ENCODE assay signal across 8 mouse cellular contexts in the genomic region with DNA sequence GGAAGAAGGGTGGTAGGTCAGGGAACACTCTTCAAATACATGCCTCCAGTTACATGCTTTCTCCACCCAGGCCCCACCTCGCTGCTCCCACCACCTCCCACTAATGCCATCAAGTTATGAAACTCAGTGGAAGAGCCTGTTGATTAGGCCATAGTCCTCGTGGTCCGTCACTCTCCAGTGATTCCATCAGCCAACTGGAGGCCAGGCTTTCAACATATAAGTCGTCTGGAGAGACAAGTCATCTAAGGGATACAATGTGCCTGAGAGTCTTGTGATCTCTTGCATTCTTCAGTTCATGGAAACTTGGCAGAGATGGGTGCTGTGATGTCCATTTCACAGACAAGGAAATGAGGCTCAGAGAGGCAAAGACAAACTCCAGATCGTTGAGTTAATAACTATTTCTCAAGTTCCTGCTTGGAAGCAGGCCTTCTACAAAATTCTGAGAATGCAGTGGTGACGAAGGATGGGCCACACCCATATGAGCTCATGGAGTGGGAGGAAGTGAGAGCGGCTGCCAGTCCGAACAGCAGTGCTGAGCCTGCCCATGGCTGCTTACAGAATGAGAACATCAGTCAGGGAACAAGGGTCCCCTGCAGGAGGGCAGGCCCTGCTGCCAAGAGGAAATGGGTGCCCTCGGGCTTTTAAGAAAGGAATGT. TPM values are rescaled to one million over a fixed set of nuclear protein-coding genes. Genes with fewer than 3 reads are reported as not detected.
DNase-seq lines count a peak whose midpoint lies in the region; ATAC-seq lines count a peak whose summit lies in the region.
"Had no signal": no experiment of that assay in that cellular context is flagged by ENCODE, and none has a peak within 500 bp of the region (broad histone marks: within the 10 kb centered on the region; RNA-seq: fewer than 3 reads in every experiment).

No protein-coding gene starts in this region.

- no peak overlapping the region for H3K4me3 ChIP-seq in lung, embryonic 16.5 days (ENCODE audit: low read length)
- H3K4me3 ChIP-seq in stomach, embryonic 14.5 days (ENCODE audit: low read depth, low read length) = no peak overlapping the region
- H3K4me3 ChIP-seq: embryonic facial prominence, embryonic 13.5 days had no signal

- no peaks in the 10 kb centered on the region for H3K36me3 ChIP-seq in lung, embryonic 16.5 days (ENCODE audit: control insufficient read depth, insufficient read depth, low read length)
- H3K36me3 ChIP-seq in stomach, embryonic 14.5 days (ENCODE audit: control insufficient read depth, insufficient read depth, low read length) = no peaks in the 10 kb centered on the region

- no peak overlapping the region for H3K9ac ChIP-seq in lung, embryonic 16.5 days (ENCODE audit: low read length)
- no peak overlapping the region for H3K9ac ChIP-seq in stomach, embryonic 14.5 days (replicated peaks; ENCODE audit: low read depth, low read length)
- H3K9ac ChIP-seq: embryonic facial prominence, embryonic 13.5 days had no signal

- intact Hi-C loops in heart, postnatal 36 days (cut with DNase I) = loop anchor here (5.0 kb wide), 1 partner anchor 41 kb away; the partner anchor contains the start of gene Sirpa

- no peak overlapping the region for H3K27ac ChIP-seq in lung, embryonic 16.5 days (ENCODE audit: low read length)
- no peak overlapping the region for H3K27ac ChIP-seq in stomach, embryonic 14.5 days (ENCODE audit: low read length)
- H3K27ac ChIP-seq: embryonic facial prominence, embryonic 13.5 days had no signal

- no peak overlapping the region for H3K4me2 ChIP-seq in lung, embryonic 16.5 days (ENCODE audit: low read depth, low read length)
- H3K4me2 ChIP-seq in stomach, embryonic 14.5 days (replicated peaks; ENCODE audit: low read depth, low read length) = no peak overlapping the region
- H3K4me2 ChIP-seq: embryonic facial prominence, embryonic 13.5 days had no signal

- H3K4me1 ChIP-seq in lung, embryonic 16.5 days (replicated peaks; ENCODE audit: control insufficient read depth, insufficient read depth, low read length) = peaks cover 8% of the 10 kb centered on the region; the same call in 1 of the 2 replicates
- H3K4me1 ChIP-seq in stomach, embryonic 14.5 days (ENCODE audit: control insufficient read depth, insufficient read depth, low read length) = no peaks in the 10 kb centered on the region

- H3K27me3 ChIP-seq in lung, embryonic 16.5 days (ENCODE audit: control insufficient read depth, insufficient read depth, low read depth, low read length) = no peaks in the 10 kb centered on the region
- H3K27me3 ChIP-seq in stomach, embryonic 14.5 days (ENCODE audit: control insufficient read depth, insufficient read depth, low read length) = no peaks in the 10 kb centered on the region
- H3K27me3 ChIP-seq: embryonic facial prominence, embryonic 13.5 days had no signal

- peak; percentile 84 for DNase-seq in urinary bladder, postnatal 14 days (ENCODE audit: low spot score)
- no peak for DNase-seq in urinary bladder, postnatal 10 days (ENCODE audit: low spot score)
- DNase-seq in heart, postnatal 36 days = peak; percentile 69 to 75

- no peaks in the 10 kb centered on the region for H3K9me3 ChIP-seq in lung, embryonic 16.5 days (ENCODE audit: control insufficient read depth, low read length)
- H3K9me3 ChIP-seq in stomach, embryonic 14.5 days (ENCODE audit: control insufficient read depth, low read depth, low read length) = no peaks in the 10 kb centered on the region
- H3K9me3 ChIP-seq: embryonic facial prominence, embryonic 13.5 days had no signal

- ATAC-seq in common myeloid progenitor, adult 5-6 weeks (replicated peaks; ENCODE audit: low read depth, poor library complexity, severe bottlenecking) = peak; percentile 94
- peak; percentile 95 for ATAC-seq in lung, embryonic 16.5 days (ENCODE audit: low read depth)
- peak; percentile 72; the same call in 1 of the 2 replicates for ATAC-seq in stomach, embryonic 14.5 days (ENCODE audit: insufficient number of reproducible peaks, insufficient read depth, low FRiP score, low read depth)
- no peak for ATAC-seq in erythroblast, adult 5-6 weeks (replicated peaks; ENCODE audit: low FRiP score, poor library complexity, severe bottlenecking)

- WGBS in lung, embryonic 16.5 days = 39% methylated on average over 9 of the region's 9 CpGs
- WGBS in stomach, embryonic 14.5 days = 55% methylated on average over 9 of the region's 9 CpGs

RNA-seq across cellular contexts. Expression of gene Sirpa, which starts 40.6 kb away (rescaled TPM):
- 31.6 and 39.6 TPM in 2 replicates for total RNA-seq in common myeloid progenitor, adult 5-6 weeks (2017)
- 10 to 100 TPM; 27.0 to 32.2 TPM for total RNA-seq in heart, postnatal 36 days (2021)
- polyA plus RNA-seq in lung, embryonic 16.5 days (2015; fragmentation: Nextera tagmentation; extraction: Ambion mirVana) = 20.3 and 20.5 TPM in 2 replicates
- polyA plus RNA-seq in stomach, embryonic 14.5 days (2014; fragmentation: Nextera tagmentation; extraction: Ambion mirVana) = 27.4 and 30.2 TPM in 2 replicates
- 46.3 and 59.8 TPM in 2 replicates for total RNA-seq in erythroblast, adult 5-6 weeks (2015; ENCODE audit: low replicate concordance)
- 45.0 and 60.8 TPM in 2 replicates for total RNA-seq in erythroblast, adult 5-6 weeks (2017; ENCODE audit: low replicate concordance)
